Mouse (Mus musculus): ENCODE data around the gene Gtpbp4. TPM values are rescaled to one million over a fixed set of nuclear protein-coding genes. Genes with fewer than 3 reads are reported as not detected.

The Gtpbp4 gene
- total RNA-seq (2023): 104 TPM

GRCm38 (mm10) chr13:8995990-8996786, at the start of gene Gtpbp4:
Gene Gtpbp4 (minus strand): TSS chr13:8996083.

GRCm38 (mm10) chr13:8952563-8952962, 43.3 kb downstream of the Gtpbp4 start, which contains the start of gene Idi2:
Gene Idi2 (plus strand): TSS chr13:8952863.

GRCm38 (mm10) chr13:8948131-8948530, 47.8 kb downstream of the Gtpbp4 start, which contains the start of gene Gm9745:
Gene Gm9745 (minus strand): TSS chr13:8948231.

Other genes starting within 250 kb of the Gtpbp4 start
- gene Wdr37, start 124.2 kb downstream of the Gtpbp4 start, total RNA-seq (2023): 79.9 TPM
- gene Idi1, start 110.6 kb downstream of the Gtpbp4 start, total RNA-seq (2023): 14.3 TPM
- not detected for gene Gm9745, start 47.9 kb downstream of the Gtpbp4 start, total RNA-seq (2023)
- gene Idi2, start 43.2 kb downstream of the Gtpbp4 start, total RNA-seq (2023): not detected
- 65.9 TPM for gene Larp4b, start 97.8 kb upstream of the Gtpbp4 start, total RNA-seq (2023)

Measured in CD8-positive naive resting alpha-beta T cell, adult 57 days (primary cell).